Mouse (Mus musculus) lung, postnatal 0 days (tissue): Measurements from ENCODE around the gene Nelfcd. TPM values are rescaled to one million over a fixed set of nuclear protein-coding genes. Genes with fewer than 3 reads are reported as not detected.

Experiments used
- ATAC-seq: fragments of 200-750 bp; cut with Nextera tagmentation; 2 replicates; pipeline ENCODE4 v1.8.0; 2017; ENCODE audit warnings: moderate library complexity
- DNase-seq: peaks from one replicate; pipeline ENCODE4 v3.0.0-alpha.2; 2016; ENCODE audit warnings: low spot score
- H3K27ac ChIP-seq: fragments of 300-500 bp; sonication (generic); 2 replicates; pipeline ENCODE4 v1.5.1; 2014; ENCODE audit warnings: antibody characterized with exemption, mild to moderate bottlenecking, low read length, mixed read lengths
- H3K27me3 ChIP-seq: fragments of 300-500 bp; sonication (generic); replicated peaks from 2 replicates; pipeline ENCODE4 v1.6.1; 2014; ENCODE audit warnings: low read length, mixed read lengths; ENCODE audit not compliant: insufficient read depth
- H3K36me3 ChIP-seq: fragments of 300-500 bp; sonication (generic); 2 replicates; pipeline ENCODE4 v1.6.1; 2014; ENCODE audit warnings: low read length, mixed read lengths; ENCODE audit not compliant: insufficient read depth
- H3K4me1 ChIP-seq: fragments of 300-500 bp; sonication (generic); 2 replicates; pipeline ENCODE4 v1.6.1; 2014; ENCODE audit warnings: antibody characterized with exemption, low read depth, low read length, mixed read lengths; ENCODE audit not compliant: insufficient read depth
- H3K4me2 ChIP-seq: fragments of 300-500 bp; sonication (generic); replicated peaks from 2 replicates; pipeline ENCODE4 v1.6.1; 2014; ENCODE audit warnings: low read depth, mild to moderate bottlenecking, low read length, moderate library complexity, mixed read lengths
- H3K4me3 ChIP-seq: fragments of 300-500 bp; sonication (generic); 2 replicates; pipeline ENCODE4 v1.5.1; 2014; ENCODE audit warnings: low read depth, low read length
- H3K9ac ChIP-seq: fragments of 300-500 bp; sonication (generic); replicated peaks from 2 replicates; pipeline ENCODE4 v1.6.1; 2014; ENCODE audit warnings: low read depth, mild to moderate bottlenecking
- H3K9me3 ChIP-seq: fragments of 300-500 bp; sonication (generic); 2 replicates; pipeline ENCODE4 v1.6.1; 2016; ENCODE audit warnings: low read length, mixed read lengths
- CTCF ChIP-seq: IDR thresholded peaks from 2 replicates; pipeline ENCODE4 v1.5.1; 2016; ENCODE audit warnings: antibody characterized with exemption, mild to moderate bottlenecking
- EP300 ChIP-seq: IDR thresholded peaks from 2 replicates; pipeline ENCODE4 v1.6.1; 2016; ENCODE audit warnings: antibody characterized with exemption, mild to moderate bottlenecking, control low read depth
- WGBS: fragments of 180-500 bp; shearing (Covaris S2); extraction: QIAGEN DNeasy Blood & Tissue Kit; methylation state at CpG from one replicate; pipeline ENCODE4 v1.1.7; 2014; 5-methylcytosine and 5-hydroxymethylcytosine counted together
- polyA plus RNA-seq: library from polyadenylated mRNA; unstranded; fragments of >200 nt; fragmentation: Nextera tagmentation; extraction: Ambion mirVana; gene quantifications from 2 replicates; pipeline ENCODE4 v1.2.1, GENCODE M21; 2015

Nelfcd gene
- polyA plus RNA-seq, 1 experiment from 2014 or later, result 59.1 TPM

GRCm38 (mm10) chr2:174396643-174397042 is 19.0 kb upstream of the Nelfcd start:
- Histone ChIP-seq H3K4me2 (no peak overlapping the region), H3K9me3 (no peaks in the 10 kb centered on the region), H3K9ac (no peak overlapping the region), H3K27ac (no peak overlapping the region), H3K27me3 (no peaks in the 10 kb centered on the region), H3K4me3 (no peak overlapping the region), H3K4me1 (no peaks in the 10 kb centered on the region), H3K36me3 (no peaks in the 10 kb centered on the region)
- DNase-seq (no peak), ATAC-seq (no peak)
- no peak for TF ChIP-seq EP300
- no peak for TF ChIP-seq CTCF
- 72% methylated on average over 10 of the region's 10 CpGs for WGBS

DNA sequence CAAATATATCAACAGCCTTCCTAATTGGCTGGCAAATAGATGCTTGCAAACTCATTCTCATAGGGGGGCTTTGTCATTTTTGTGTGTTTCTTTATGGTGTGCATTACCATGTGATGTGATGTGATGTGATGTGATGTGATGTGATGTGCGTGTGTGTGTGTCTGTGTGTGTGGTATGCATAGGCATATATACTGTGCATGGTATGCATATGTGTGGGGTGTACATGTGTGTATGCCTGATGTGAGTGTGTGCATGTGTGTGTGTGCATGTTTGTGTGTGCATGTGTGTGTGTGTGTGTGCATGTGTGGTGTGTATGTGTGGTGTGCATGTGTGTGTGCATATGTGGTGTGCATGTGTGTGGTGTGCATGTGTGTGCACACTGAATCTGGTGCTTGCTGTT is 18.5 kb upstream of the Nelfcd start:
- Histone ChIP-seq H3K27me3 (no peaks in the 10 kb centered on the region), H3K4me2 (no peak overlapping the region), H3K9me3 (no peaks in the 10 kb centered on the region), H3K9ac (no peak overlapping the region), H3K4me1 (no peaks in the 10 kb centered on the region), H3K4me3 (no peak overlapping the region), H3K27ac (no peak overlapping the region), H3K36me3 (no peaks in the 10 kb centered on the region)
- DNase-seq, result no peak
- TF ChIP-seq EP300 (no peak), CTCF (no peak)
- no peak for ATAC-seq
- WGBS, result 96% methylated on average over 1 of the region's 1 CpGs

GRCm38 (mm10) chr2:174397881-174398280 is 17.7 kb upstream of the Nelfcd start:
- no peaks in the 10 kb centered on the region for H3K27me3 ChIP-seq
- ATAC-seq (no peak), DNase-seq (no peak)
- 84% methylated on average over 6 of the region's 6 CpGs for WGBS
- no peaks in the 10 kb centered on the region for H3K36me3 ChIP-seq
- TF ChIP-seq CTCF, result no peak
- no peak for TF ChIP-seq EP300
- no peak overlapping the region for H3K9ac ChIP-seq
- no peaks in the 10 kb centered on the region for H3K9me3 ChIP-seq
- H3K4me1 ChIP-seq, result no peaks in the 10 kb centered on the region
- H3K4me3 ChIP-seq, result no peak overlapping the region
- H3K4me2 ChIP-seq, result no peak overlapping the region
- no peak overlapping the region for H3K27ac ChIP-seq

GRCm38 (mm10) chr2:174400396-174400795 is 15.2 kb upstream of the Nelfcd start:
- H3K4me2 ChIP-seq, result no peak overlapping the region
- H3K27ac ChIP-seq, result no peak overlapping the region
- H3K36me3 ChIP-seq, result no peaks in the 10 kb centered on the region
- H3K9ac ChIP-seq, result no peak overlapping the region
- 78% methylated on average over 4 of the region's 4 CpGs for WGBS
- no peaks in the 10 kb centered on the region for H3K4me1 ChIP-seq
- no peaks in the 10 kb centered on the region for H3K9me3 ChIP-seq
- no peak overlapping the region for H3K4me3 ChIP-seq
- no peak for TF ChIP-seq EP300
- no peak for TF ChIP-seq CTCF
- no peaks in the 10 kb centered on the region for H3K27me3 ChIP-seq
- ATAC-seq (no peak), DNase-seq (no peak)

DNA sequence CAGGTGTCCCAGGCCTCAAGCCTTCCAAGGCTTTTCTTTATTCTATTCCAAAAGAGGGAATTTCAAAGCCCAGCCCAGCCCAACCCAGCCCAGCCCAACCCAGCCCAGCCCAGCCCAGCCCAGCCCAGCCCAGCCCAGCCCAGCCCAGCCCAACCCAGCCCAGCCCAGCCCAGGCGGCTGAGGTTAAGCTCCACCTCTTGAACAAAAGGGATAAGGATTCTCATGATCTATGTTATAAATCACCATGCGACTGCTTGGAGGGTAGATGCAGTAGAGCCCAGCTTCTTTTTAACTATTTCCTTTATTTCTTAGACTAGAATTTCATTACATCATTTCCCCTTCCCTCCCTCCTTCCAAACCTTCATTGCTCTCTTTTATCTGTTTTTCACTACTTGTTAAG is 5.4 kb upstream of the Nelfcd start:
- ATAC-seq, result no peak
- no peak for TF ChIP-seq CTCF
- TF ChIP-seq EP300, result no peak
- 38% methylated on average over 2 of the region's 2 CpGs for WGBS
- no peak for DNase-seq
- H3K9me3 ChIP-seq, result no peaks in the 10 kb centered on the region
- no peak overlapping the region for H3K4me3 ChIP-seq
- H3K9ac ChIP-seq, result no peak overlapping the region
- no peaks in the 10 kb centered on the region for H3K36me3 ChIP-seq
- H3K4me1 ChIP-seq, result no peaks in the 10 kb centered on the region
- no peak overlapping the region for H3K27ac ChIP-seq
- no peaks in the 10 kb centered on the region for H3K27me3 ChIP-seq
- H3K4me2 ChIP-seq, result no peak overlapping the region

DNA sequence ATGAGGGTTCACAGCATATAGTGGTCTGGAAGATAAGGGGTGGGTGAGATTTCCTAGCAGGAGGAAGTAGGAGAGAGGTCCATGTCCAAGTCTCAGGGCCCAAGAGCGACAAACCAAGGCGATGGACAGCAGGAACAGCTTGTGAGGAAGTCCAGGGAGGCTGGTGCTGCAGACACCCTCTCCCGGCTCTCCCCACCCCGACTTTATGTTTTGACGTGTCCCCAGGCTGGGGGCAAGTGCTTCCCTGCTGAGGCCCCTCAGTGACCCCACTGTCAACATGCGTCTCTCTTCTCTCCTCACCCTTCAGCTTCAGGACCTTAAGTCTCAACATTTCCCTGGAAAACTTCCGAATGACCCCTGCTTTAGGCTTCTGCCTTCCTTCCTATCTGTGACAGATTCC is 2.5 kb upstream of the Nelfcd start:
- Histone ChIP-seq H3K36me3 (no peaks in the 10 kb centered on the region), H3K4me2 (no peak overlapping the region), H3K27me3 (no peaks in the 10 kb centered on the region), H3K27ac (no peak overlapping the region), H3K4me3 (no peak overlapping the region), H3K9ac (no peak overlapping the region), H3K4me1 (peaks cover 8% of the 10 kb centered on the region; the same call in 1 of the 2 replicates), H3K9me3 (no peaks in the 10 kb centered on the region)
- TF ChIP-seq EP300, result no peak
- no peak for TF ChIP-seq CTCF
- no peak for ATAC-seq
- DNase-seq, result no peak
- whole genome bisulfite sequencing, result 64% methylated on average over 7 of the region's 7 CpGs

DNA sequence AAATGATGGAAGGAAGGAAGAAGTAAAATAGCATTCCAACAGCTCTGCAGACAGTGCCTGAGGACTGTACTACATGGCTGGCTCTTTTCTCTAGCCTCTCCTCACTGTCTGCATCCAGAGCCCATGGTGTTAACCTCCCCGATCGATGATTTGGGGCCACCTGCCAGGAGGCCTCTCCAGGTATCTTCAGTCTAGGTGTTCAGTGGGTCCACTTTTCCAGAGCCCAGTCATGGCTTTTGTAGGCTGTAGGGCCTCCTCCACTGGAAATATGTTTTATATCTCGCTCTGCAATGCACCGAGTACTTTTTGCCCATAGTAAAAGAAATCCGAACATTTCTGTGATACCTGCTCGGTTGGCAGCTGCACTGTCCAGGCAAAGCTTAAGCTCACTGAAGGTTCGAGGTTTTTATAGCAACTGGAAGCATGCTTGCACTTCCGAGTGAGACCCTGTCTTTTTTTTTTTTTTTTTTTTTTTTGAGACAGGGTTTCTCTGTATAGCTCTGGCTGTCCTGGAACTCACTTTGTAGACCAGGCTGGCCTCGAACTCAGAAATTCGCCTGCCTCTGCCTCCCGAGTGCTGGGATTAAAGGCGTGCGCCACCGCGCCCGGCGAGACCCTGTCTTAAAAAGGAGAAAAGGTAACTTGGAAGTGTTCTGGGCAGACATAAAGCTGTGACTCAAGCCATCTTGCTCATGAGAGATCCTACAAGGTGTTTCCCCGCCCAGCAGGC is 438 bp upstream of the Nelfcd start:
- Histone ChIP-seq H3K4me3 (peak overlapping the region; percentile 91), H3K27me3 (no peaks in the 10 kb centered on the region), H3K4me2 (no peak overlapping the region; the same call in 1 of the 2 replicates), H3K9ac (no peak overlapping the region), H3K4me1 (peaks cover 8% of the 10 kb centered on the region; the same call in 1 of the 2 replicates), H3K36me3 (no peaks in the 10 kb centered on the region), H3K27ac (no peak overlapping the region), H3K9me3 (no peaks in the 10 kb centered on the region)
- no peak for DNase-seq
- TF ChIP-seq CTCF, result no peak
- WGBS, result 37% methylated on average over 18 of the region's 18 CpGs
- no peak for ATAC-seq
